Mouse (Mus musculus): ENCODE results near the gene Mdfic.
"Not testable (repeated sequence)": the region's sequence is repeated elsewhere in the genome, so short reads cannot be mapped to it uniquely, and the experiment has no call there.

Gene Mdfic

GRCm38 (mm10) chr6:15720461-15720817 is at the start of gene Mdfic:
TSS of gene Mdfic (plus strand) at chr6:15720661.
- DNase-seq, result no peak

GRCm38 (mm10) chr6:15671364-15671763 is 49.1 kb upstream of the Mdfic start:
- DNase-seq, result no peak

- no peak for DNase-seq
Measured at GRCm38 (mm10) chr6:15710080-15710479, 10.4 kb upstream of the Mdfic start.

GRCm38 (mm10) chr6:15710706-15711105 is 9.8 kb upstream of the Mdfic start:
- DNase-seq, result no peak

- no peak for DNase-seq
Measured at GRCm38 (mm10) chr6:15712860-15713385, 7.5 kb upstream of the Mdfic start.

- DNase-seq, result not testable (repeated sequence)
Measured at GRCm38 (mm10) chr6:15714036-15714435, 6.4 kb upstream of the Mdfic start.

- no peak for DNase-seq
Measured at GRCm38 (mm10) chr6:15714996-15715844, 5.2 kb upstream of the Mdfic start.

GRCm38 (mm10) chr6:15719919-15720318 is 542 bp upstream of the Mdfic start:
- DNase-seq, result peak; percentile 20

GRCm38 (mm10) chr6:15720818-15721715 is 606 bp downstream of the Mdfic start:
- peak; percentile 70 for DNase-seq

- no peak for DNase-seq
Measured at GRCm38 (mm10) chr6:15721716-15722031, 1.2 kb downstream of the Mdfic start.

- DNase-seq, result not testable (repeated sequence)
Measured at GRCm38 (mm10) chr6:15722631-15723030, 2.2 kb downstream of the Mdfic start.

- DNase-seq, result no peak
Measured at GRCm38 (mm10) chr6:15724304-15724703, 3.8 kb downstream of the Mdfic start.

- DNase-seq, result no peak
Measured at GRCm38 (mm10) chr6:15726422-15726821, 6.0 kb downstream of the Mdfic start.

GRCm38 (mm10) chr6:15727681-15728410 is 7.4 kb downstream of the Mdfic start:
- peak; percentile 10 for DNase-seq

GRCm38 (mm10) chr6:15728844-15729577 is 8.6 kb downstream of the Mdfic start:
- DNase-seq, result no peak

- DNase-seq, result no peak
Measured at GRCm38 (mm10) chr6:15730258-15730657, 9.8 kb downstream of the Mdfic start.

- DNase-seq, result no peak
Measured at GRCm38 (mm10) chr6:15730666-15731065, 10.2 kb downstream of the Mdfic start.

GRCm38 (mm10) chr6:15731452-15731851 is 11.0 kb downstream of the Mdfic start:
- no peak for DNase-seq

GRCm38 (mm10) chr6:15737312-15737911 is 17.0 kb downstream of the Mdfic start:
- DNase-seq, result no peak

GRCm38 (mm10) chr6:15738331-15738943 is 18.0 kb downstream of the Mdfic start:
- no peak for DNase-seq

GRCm38 (mm10) chr6:15739132-15739531 is 18.7 kb downstream of the Mdfic start:
- DNase-seq, result no peak

All from embryo, embryonic 11 days (tissue).